Mouse (Mus musculus) left cerebral cortex, adult 9 months (tissue): ENCODE results near the gene Slc6a17.

ENCODE experiments used
- DNase-seq, 2 experiments: peaks; one replicate each; pipeline ENCODE4 v3.0.0; 2022; ENCODE audit warnings: low spot score in 2 of 2

The Slc6a17 gene

DNA sequence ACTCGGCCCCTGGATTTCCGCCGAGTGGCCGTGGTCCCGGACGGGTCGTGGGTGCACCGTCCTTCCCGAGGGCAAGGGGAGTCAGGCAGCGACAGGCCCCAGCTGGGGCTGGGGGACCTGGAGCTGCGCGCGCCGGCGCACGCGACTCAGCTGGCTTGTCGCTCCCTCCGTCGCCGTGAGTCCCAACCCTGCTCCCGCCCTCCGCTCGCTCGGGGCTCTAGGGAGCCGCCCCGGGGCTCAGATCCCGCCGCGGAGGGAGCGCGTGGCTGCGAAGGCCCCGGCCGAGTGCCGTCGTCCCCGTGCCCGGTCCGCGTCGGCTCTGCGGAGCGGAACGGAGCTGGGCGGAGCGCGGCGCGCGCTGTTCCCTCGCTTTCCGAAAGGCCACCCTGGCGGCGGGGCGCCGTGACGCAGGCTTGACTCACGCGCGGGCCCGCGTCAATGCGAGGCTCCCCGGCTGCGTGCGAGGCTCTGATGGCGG lies at the start of gene Slc6a17:
Slc6a17 (minus strand) TSS at position 388 of the 478 bp plus-strand sequence.
- DNase-seq = peak in 1 of 2 experiments; percentile 76

DNA sequence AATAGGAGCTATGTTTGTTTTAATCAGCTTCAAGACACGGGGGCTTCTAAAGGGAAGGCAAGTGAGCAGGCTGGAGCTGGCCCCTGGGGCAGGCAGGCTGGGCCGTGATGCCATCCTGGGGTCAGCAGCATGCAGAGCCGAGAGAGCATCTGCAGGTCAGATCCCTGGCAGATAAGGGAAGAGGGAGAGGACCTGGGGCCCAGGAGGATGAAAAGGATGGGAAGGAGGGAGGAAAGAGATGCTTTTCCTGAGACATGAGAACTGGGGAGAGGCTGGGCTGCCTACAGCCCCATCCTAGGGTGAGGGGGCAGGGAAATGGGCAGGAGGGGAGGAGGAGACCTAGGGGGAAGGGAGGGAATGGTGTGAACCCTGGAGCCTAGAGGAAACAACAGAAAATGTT lies 47.5 kb upstream of the Slc6a17 start:
- DNase-seq = no peak

DNA sequence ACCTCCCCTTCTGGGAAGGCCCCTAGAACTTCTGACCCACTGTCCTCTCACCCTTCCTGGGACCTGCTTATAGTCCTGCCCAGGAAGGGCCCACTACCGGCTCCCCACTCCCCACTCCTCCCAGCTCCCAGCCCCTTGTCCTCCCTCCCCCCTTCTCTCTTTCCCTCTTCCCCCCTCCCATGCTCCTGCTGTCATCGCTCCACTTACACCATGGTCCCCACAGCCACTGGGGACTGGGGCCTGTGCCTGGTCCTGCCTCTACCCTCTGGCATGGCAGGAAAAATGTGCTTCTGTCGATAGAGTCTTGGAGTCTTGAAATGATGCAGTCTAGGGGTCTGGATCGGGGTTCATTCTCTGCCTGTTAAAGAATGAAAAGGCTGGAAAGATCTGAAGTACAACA lies 46.1 kb upstream of the Slc6a17 start:
- no peak for DNase-seq

DNA sequence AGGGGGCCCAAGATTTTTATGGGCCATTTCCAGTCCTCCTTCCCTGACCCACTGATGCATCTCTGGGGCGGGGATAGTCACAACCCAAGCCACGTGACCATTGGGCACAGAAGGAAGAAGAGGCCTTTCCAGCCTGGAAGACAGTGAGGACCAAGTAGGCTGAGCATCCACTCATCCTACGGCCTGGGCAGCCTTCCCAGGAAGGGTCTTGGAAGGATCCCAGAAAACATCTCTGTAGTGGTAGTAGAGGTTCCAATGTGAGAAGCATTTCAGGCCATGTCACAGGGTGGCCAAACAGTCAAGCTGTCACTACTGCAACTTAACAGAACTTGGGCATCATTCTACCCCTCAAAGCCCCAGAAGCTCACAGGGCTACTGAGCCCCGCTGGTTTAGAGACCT lies 44.8 kb upstream of the Slc6a17 start:
- DNase-seq = no peak

DNA sequence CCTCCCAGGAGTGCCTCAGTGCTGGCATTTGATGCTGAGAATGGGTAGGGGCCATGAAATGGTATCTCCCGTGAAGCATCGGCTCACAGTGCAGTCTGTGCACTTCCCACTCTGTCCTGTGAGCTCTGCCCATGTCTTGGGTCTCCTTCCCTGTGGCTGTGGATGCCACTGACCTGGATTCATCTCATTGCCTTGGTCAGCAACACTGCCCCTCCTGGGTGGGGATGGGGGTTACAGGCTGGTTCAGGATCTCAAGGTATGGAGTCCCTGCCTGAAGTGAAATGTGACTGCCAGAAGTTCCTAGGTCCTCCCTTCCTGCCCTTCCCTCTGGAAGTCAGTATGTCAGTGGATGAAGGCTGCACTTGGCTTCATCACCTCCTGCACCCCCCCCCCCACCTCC lies 44.3 kb upstream of the Slc6a17 start:
- no peak for DNase-seq

DNA sequence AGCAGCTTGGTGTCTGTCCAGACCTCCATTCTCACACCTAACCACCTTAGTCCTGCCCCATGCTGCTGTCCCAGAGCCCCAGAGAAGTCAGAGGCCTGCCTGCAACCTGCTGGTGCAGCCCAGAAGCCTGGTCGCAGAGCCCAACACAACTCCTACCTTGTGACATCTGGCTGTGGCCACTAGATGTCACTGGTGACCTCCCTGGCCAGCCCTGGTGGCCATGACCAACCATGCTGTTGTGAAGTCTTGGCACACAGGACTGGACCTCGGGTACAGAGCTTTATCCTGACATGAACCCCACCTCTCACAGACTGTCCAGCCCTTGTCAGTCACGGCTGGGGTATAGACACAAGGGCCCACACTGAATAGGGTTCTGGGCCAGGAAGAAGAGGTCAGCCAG lies 41.4 kb upstream of the Slc6a17 start:
- peak in 1 of 2 experiments; percentile 58 for DNase-seq

DNA sequence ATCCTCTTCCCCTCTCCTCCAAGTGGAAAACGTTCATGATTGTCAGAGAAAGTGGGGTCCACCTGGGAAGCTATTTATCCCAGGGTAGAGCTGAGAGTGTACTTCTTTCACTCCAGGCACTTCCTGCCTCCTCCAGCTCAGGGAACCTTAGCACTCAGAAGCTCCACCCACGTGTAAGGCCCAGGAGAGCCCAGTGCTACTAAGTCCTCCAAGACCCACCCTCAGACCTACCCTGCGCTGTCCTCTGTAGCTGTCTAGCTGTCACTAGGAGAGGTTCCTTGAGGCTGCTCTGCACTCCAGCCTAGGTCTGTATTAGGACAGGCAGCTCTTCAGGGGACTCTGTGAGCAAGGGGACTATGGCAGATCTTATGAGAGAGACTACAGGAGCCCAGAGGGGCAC lies 40.9 kb upstream of the Slc6a17 start:
- DNase-seq = no peak

DNA sequence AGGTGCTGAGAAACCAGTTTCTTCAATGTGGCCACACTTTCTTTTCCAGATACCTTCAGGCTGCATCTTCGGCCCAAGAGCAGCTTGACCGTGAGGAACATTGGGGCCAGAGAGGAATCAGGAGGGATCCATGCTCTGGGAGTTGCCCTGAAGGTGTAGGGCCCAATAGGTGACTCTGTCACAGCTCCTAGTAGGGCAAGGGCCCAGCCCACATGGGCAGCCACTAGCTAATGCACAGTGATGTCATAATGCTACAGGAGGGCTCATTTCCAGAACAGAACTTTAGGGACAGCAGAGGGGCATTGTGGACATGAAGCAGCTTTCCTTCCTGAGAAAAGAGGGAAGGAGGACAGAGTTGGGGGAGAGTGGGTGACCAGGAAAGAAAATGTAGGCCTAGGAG lies 37.0 kb upstream of the Slc6a17 start, which contains the start of gene Ubl4b:
Ubl4b (minus strand) TSS at position 232 of the 400 bp plus-strand sequence.
- DNase-seq = no peak

DNA sequence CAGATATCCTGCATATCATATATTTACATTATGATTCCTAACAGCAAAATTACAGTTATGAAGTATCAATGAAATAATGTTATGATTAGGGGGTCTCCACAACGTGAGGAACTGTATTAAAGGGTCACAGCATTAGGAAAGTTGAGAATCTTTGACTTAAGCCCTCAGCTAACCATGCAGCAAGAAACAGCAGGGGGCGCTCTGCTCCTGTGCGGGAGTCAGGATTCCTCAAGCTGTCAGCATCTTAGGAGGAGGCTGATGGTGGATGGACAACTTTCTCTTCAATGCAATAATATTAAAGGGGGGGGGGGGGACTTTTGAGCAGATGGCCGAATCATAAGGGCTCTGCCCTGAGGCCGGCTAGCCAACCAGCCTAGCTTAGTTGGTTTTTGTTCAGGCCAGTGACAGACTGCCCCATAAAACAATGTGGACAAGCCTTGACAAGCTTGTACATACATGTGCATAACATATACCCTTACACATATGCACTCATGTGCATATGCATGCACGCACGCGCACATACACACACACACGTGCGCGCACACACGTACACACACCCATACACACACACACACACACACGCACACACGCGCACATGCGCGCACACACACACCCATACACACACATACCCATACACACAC lies 32.7 kb upstream of the Slc6a17 start:
- DNase-seq = peak in 1 of 2 experiments; percentile 62

DNA sequence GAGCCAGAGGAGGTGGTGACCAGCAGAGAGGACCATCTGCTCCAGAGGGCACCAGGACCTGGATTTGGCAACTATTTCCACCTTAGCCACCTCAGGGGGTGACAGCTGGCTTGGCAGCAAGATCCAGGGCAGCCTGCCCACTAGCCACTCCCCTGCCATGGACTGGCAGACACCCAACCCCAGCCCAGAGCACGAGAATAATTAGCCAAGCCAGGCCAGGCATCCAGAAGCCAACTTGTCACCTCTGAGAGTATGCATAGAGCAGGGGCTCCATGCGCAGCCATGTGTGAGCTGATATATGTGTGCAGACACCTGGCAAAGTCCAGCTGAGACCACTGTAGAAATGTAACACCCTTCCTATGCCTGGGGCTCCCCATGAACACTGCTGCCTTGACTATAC lies 29.1 kb upstream of the Slc6a17 start:
- DNase-seq = no peak

DNA sequence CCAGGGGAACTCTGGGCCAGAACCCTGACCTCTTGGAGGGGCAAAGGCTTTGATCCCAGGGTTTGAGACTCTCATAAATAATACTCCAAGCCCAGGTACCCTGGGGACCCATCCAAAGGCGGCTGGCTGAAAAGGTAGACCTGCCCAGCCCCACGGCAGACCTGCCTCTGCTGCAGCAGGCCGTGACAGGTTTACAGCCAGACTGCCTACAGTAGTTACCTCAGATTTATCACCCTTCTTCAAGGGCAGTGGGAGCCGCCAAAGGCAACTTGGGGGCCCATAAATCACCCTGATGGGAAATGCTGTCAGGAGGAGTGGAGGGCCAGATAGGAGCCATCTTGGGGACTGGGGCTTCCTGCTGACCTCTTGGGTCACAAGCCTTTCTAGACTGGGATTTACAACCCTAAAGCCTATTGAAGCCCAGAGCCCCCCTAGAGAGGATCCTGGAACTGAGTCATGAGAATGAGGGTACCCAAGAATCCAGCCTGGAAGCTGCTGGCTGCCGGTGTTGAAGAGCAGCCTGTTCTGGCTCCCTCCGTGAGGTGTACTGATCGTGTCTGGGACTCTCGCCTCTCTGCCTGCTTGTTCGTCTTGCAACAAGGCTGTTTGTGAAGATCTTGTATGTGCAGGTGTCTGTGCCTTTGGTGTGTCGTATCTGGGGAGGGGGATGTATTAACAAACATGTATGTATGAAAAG lies 28.0 kb upstream of the Slc6a17 start:
- DNase-seq = no peak

DNA sequence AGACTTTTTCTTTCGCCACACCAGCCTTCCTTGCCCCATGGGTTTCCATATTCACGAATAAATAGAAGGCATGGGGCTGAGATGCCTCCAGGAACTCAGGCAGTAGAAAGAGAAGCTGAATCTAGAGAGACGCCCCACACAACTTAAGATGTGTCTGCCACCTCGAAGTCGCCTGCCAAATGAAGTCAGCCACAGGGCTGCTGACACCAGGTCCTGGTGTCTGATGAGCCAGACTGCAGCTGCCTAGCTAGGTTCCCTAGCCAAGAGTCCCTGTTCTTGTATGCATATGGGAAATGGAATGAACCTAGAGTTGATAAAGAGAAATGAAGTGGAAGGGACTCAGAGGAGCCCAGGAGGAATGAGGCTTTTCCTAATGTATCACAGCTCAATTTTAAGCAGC lies 27.5 kb upstream of the Slc6a17 start:
- DNase-seq = no peak

DNA sequence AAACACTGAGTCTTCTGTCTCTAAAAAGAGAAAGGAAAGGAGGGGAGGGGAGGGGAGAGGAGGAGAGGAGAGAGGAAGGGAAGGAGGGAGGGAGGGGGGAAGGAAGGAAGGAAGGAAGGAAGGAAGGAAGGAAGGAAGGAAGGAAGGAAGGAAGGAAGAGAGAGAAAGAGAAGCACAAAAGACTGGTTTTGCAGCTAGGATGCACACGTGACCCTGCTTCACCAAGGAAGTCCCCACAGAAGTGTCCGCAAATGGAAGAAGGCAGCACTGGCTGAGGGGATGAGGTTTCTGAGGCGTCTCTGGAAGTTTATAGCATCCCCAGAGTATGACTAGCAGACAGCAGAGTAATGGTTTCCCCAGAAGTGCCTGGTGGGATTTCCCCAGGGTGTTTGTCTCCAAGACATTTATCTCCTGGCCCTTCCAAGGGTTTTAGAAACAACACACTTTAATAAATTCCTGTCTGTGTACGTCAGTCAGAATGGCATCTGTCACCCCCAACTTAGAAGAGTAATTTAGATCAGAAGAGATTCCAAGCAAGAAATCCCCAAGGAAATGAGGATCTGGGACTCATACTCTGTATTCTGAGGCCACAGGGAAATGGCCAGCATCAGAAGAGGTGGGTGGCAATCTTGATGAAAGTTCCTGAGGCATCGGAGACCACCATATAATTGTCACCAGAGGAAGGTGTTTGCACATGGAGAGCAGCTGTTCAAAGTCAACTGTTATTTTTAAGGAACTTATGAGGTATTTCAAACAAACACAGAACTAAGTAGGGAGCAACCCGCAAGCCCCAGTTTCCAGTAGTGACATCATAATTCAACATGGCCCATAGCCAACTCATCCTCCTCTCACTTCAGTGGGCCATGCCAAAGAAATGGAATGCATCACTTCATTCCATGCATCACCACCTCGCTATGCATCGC lies 25.6 kb upstream of the Slc6a17 start:
- no peak for DNase-seq

DNA sequence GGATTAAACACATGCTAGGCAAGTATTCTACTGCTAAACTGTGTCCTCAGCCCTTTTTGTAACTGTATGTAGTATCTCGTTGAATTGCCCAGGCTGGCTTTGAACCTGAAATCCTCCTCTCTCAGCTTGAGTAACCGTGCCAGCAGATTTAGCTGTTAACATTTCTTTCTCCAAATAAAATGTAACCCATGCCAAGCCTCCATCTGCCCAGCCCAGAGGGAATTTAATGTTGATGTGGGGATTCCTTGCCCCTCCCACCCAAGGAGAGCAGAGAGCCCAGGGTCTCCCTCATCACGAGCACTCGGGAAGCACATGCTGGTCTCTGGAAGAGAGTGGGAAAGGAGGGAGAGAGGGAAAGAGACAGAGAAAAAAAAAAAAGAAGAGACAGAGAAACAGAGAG lies 24.8 kb upstream of the Slc6a17 start:
- DNase-seq = no peak

DNA sequence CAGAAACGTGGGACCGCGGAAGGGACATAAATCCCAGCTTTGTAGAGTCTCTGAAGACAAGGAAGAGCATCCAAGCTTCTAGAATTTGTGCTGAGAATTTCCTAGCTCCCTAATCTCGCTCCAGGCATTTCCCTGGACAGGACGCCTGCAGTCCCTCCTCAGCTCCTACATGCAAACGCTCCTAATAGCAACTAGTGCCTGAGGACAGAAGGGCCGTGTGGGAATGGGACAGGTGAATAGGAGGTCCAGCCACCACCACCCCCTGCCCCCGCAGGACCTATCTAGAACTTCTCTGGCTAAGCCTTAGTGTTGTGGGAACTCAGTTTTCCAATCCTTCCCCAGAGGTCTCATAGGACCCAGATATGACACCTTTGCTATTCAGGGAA lies 19.7 kb upstream of the Slc6a17 start:
- no peak for DNase-seq

DNA sequence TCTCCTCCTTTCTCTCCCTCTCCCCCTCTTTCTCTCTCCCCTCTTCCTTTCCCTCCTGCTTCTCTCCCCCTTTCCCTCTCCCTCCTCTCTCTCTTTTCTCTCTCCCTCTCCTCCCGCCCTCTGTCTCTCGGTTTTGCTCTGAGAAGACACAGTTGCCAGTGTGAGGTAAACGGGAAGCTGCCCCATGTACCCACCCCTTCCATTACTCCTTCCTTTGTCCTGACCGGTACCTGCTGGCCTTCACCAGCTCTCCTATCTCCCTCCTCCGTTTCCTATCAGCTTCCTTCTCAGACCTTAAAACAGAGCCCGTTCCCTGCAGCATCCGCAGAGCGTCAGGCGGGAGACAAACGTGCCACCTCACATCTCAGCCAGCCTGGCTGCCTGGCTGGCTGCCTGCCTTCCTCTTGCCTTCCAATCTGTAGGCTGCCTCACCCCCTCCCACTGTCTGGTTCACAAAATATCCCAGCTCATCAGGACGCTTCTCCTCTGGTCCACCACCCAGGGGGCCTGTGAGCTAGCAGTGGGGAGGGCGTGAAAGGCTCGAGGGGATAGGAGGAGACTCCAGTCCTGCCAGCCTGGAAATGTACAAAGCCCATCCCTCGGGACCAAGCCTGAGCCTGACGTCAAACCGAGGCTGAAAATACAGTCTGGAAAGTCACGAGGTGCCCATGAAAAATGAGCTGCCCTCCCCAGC lies 19.1 kb upstream of the Slc6a17 start:
- peak; percentile 80 to 90 for DNase-seq

DNA sequence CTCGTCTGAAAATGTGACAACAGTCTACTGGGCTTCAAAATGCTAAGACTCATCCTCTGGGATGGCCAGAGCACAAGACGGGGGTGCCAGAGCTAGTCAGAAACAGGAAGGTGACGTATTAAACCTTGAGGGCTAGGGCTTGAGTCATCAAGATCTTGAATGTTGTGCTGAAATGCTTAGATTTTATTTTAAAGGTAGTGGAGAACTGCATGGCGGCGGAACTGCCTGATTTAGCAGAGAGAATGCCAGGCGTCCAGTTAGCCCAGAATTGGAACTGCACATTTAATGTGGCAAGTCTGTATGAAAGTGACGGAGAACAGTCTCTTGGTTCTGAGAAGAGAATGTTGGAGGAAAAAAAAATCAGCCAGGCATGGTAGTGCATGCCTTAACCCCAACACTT lies 17.1 kb upstream of the Slc6a17 start:
- no peak for DNase-seq

DNA sequence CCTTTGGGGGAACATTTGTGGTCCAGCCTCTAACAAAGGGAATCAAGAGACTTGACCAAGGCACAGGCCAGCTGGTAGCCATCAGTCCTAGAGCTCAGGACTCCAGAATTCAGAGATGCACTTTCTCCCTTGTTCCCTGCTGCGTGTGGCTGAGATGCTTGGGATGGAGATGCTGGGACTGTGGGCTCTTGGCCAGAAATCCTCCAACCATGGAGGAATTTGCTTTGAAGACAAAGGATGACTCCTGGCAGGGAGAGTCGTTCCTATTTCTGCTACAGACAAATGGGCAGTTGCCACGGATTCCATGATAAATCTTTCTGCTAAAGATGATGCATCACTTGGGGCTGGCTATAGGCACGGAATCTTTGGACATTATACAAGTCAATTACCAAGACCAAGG lies 15.7 kb upstream of the Slc6a17 start:
- no peak for DNase-seq

DNA sequence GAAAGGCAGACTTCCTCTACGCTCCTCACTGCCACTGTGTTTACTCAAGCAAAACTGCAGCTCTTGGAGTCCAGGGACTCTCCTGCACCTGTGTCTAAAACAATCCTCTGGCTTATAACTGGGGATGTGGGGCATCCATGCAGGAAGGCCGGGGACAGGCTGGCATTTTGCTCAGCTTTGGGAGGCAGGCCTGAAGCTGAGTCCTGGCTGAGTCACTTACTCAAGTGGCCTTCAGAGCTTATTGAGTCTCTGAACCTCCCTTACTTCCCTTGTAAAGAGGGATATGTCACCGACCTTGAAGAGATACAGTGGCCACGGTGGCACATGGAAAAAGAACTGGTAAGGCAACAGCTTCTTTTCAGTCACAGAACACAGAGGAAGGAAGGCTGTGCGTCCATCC lies 12.8 kb upstream of the Slc6a17 start:
- no peak for DNase-seq

DNA sequence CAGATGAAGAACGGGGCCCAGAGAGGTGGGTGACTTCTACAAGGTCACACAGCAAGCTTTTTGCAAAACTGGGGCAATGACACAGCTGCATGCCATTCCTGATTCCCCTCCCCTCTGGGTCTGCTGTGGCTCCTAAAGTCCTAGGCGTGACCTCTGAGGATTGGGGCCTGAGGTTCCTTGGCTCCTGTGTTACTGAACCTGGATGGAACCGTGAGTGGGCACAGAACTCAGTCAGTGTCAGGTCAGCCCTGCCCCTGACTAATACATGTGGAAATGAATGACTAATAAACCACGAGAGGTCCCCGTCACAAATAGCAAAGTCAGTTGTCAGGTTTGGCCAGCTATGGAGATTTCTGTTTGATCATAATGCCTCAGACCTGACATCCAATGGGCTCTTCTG lies 11.4 kb upstream of the Slc6a17 start:
- DNase-seq = no peak

DNA sequence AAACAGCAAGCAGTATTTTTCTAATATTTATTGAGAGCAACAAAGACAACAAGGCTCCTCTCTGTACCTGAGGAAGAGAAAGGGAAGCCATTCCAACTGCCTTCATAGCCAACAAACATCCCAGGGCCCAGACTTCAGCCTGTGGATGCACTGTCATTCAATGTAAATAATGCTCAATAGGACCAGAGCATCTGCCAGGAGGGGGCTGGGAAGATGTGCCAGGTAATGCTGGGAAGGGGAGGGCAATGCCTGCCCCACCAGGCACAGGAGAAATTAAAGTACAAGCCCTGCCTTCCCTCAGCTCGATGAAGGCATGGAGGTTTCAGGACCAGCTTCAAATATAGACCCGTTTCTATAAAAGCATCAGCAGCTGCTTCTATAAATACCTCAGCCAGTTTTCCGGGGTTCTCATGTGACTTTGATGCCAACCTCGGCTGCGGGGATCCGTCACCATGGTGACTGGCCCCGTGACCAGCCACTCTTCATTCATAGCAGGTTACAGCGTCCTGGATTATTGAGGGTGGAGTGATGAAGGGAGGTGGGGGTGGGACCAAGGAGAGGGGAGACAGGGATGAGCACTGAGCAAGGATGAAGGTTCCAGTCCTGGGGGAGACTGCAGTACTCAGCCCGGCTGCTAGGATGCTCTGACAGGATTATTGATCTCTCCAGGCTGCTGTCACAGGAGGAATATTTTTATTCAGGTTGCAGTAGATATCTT lies 10.7 kb upstream of the Slc6a17 start:
- DNase-seq = peak; percentile 85 to 89
